Mouse (Mus musculus) CH12.LX (cell line): ENCODE data around the gene Gm17334. TPM values are rescaled to one million over a fixed set of nuclear protein-coding genes. Genes with fewer than 3 reads are reported as not detected.

Source experiments
- DNase-seq: peaks from one replicate; pipeline ENCODE4 v3.0.0-alpha.2; 2013; ENCODE audit errors: extremely low read depth
- H3K27ac ChIP-seq: 2 replicates; pipeline ENCODE4 v1.5.1; 2012; ENCODE audit warnings: low read depth, mild to moderate bottlenecking, control low read depth, moderate library complexity; ENCODE audit not compliant: insufficient read depth
- H3K27me3 ChIP-seq: replicated peaks from 2 replicates; pipeline ENCODE3; 2012; ENCODE audit warnings: inconsistent platforms
- H3K36me3 ChIP-seq, 2 experiments: replicated peaks in 1 of 2; 2 replicates each; pipeline versions ENCODE3 to v1.6.1; 2012; ENCODE audit warnings: inconsistent platforms in 1 of 2, low read length in 1 of 2, mild to moderate bottlenecking in 1 of 2, mixed read lengths in 1 of 2, moderate library complexity in 1 of 2; ENCODE audit not compliant: control insufficient read depth in 1 of 2, insufficient read depth in 1 of 2
- H3K4me1 ChIP-seq, 2 experiments: 2 replicates each; pipeline ENCODE4 v1.6.1; 2012; ENCODE audit warnings: inconsistent platforms in 1 of 2, moderate library complexity in 1 of 2; ENCODE audit not compliant: insufficient read depth in 2 of 2, control insufficient read depth in 1 of 2
- H3K4me2 ChIP-seq: 2 replicates; pipeline ENCODE4 v1.6.1; 2012; ENCODE audit warnings: low read depth, mild to moderate bottlenecking, control low read depth; ENCODE audit not compliant: poor library complexity, insufficient read depth, severe bottlenecking
- H3K4me3 ChIP-seq, 3 experiments: fragments of 150-350 bp in 1 of 3; sonication (generic) in 1 of 3; replicated peaks in 1 of 3; 2 replicates each; pipeline versions ENCODE3 to v1.5.1; 2011 to 2012; ENCODE audit warnings: low read depth in 2 of 3, low read length in 2 of 3, mild to moderate bottlenecking in 2 of 3, moderate library complexity in 2 of 3, control low read depth in 1 of 3, improper control_type of control experiment in 1 of 3, inconsistent platforms in 1 of 3, mixed read lengths in 1 of 3; ENCODE audit not compliant: poor library complexity in 1 of 3
- H3K79me2 ChIP-seq: replicated peaks from 2 replicates; pipeline ENCODE4 v1.6.1; 2012; ENCODE audit warnings: mild to moderate bottlenecking, moderate library complexity; ENCODE audit not compliant: control insufficient read depth, poor library complexity, insufficient read depth, severe bottlenecking; ENCODE audit errors: extremely low read depth
- H3K9ac ChIP-seq: 2 replicates; pipeline ENCODE4 v1.6.1; 2012; ENCODE audit warnings: low read depth, mild to moderate bottlenecking, control low read depth, moderate library complexity; ENCODE audit not compliant: insufficient read depth
- H3K9me3 ChIP-seq: replicated peaks from 2 replicates; pipeline ENCODE3; 2012; ENCODE audit warnings: low read length, inconsistent platforms, mixed read lengths
- BHLHE40 ChIP-seq: IDR thresholded peaks from 2 replicates; pipeline ENCODE4 v1.6.1; 2011; ENCODE audit warnings: mild to moderate bottlenecking, low read depth, low read length, improper control_type of control experiment
- CHD2 ChIP-seq: IDR thresholded peaks from 2 replicates; pipeline ENCODE4 v1.6.1; 2011; ENCODE audit warnings: low read length, improper control_type of control experiment
- CTCF ChIP-seq, 2 experiments: IDR thresholded peaks in 1 of 2; conservative IDR thresholded peaks in 1 of 2; 2 replicates each; pipeline ENCODE4 v1.5.1; 2011 to 2012; ENCODE audit warnings: low read depth in 2 of 2, low read length in 2 of 2, improper control_type of control experiment in 1 of 2, inconsistent platforms in 1 of 2, mild to moderate bottlenecking in 1 of 2, moderate library complexity in 1 of 2
- ELF1 ChIP-seq: IDR thresholded peaks from 2 replicates; pipeline ENCODE4 v1.6.1; 2014; ENCODE audit warnings: low read depth, mild to moderate bottlenecking, inconsistent platforms, low read length, improper control_type of control experiment
- HCFC1 ChIP-seq: IDR thresholded peaks from 2 replicates; pipeline ENCODE4 v1.6.1; 2012; ENCODE audit warnings: low read depth, mild to moderate bottlenecking, inconsistent platforms, low read length, improper control_type of control experiment
- IRF4 ChIP-seq: IDR thresholded peaks from 2 replicates; pipeline ENCODE4 v1.6.1; 2014; ENCODE audit warnings: low read depth, mild to moderate bottlenecking, inconsistent platforms, low read length, improper control_type of control experiment
- JUN ChIP-seq: IDR thresholded peaks from 2 replicates; pipeline ENCODE4 v1.6.1; 2011; ENCODE audit warnings: low read depth, mild to moderate bottlenecking, low read length, improper control_type of control experiment, moderate library complexity; ENCODE audit not compliant: insufficient read depth
- JUND ChIP-seq: conservative IDR thresholded peaks from 2 replicates; pipeline ENCODE4 v1.6.1; 2011; ENCODE audit warnings: low read depth, low read length, improper control_type of control experiment
- KAT2A ChIP-seq: IDR thresholded peaks from 2 replicates; pipeline ENCODE4 v1.6.1; 2012; ENCODE audit warnings: low read length, improper control_type of control experiment, inconsistent platforms; ENCODE audit not compliant: insufficient replicate concordance
- MAX ChIP-seq: IDR thresholded peaks from 2 replicates; pipeline ENCODE4 v1.6.1; 2011; ENCODE audit warnings: low read length, improper control_type of control experiment
- MEF2A ChIP-seq: IDR thresholded peaks from 2 replicates; pipeline ENCODE4 v1.6.1; 2014; ENCODE audit warnings: low read depth, mild to moderate bottlenecking, inconsistent platforms, low read length, improper control_type of control experiment, borderline replicate concordance
- MYC ChIP-seq: IDR thresholded peaks from 2 replicates; pipeline ENCODE4 v1.6.1; 2011; ENCODE audit warnings: low read depth, mild to moderate bottlenecking, improper control_type of control experiment, low read length
- NRF1 ChIP-seq: IDR thresholded peaks from 2 replicates; pipeline ENCODE4 v1.6.1; 2014; ENCODE audit warnings: low read depth, mild to moderate bottlenecking, inconsistent platforms, low read length, improper control_type of control experiment, moderate library complexity
- PAX5 ChIP-seq: IDR thresholded peaks from 2 replicates; pipeline ENCODE4 v1.6.1; 2012; ENCODE audit warnings: low read length, inconsistent platforms, mixed read lengths
- POLR2A ChIP-seq: IDR thresholded peaks from 2 replicates; pipeline ENCODE4 v1.6.1; 2011; ENCODE audit warnings: low read depth, mild to moderate bottlenecking, improper control_type of control experiment, low read length
- POLR2AphosphoS2 ChIP-seq: IDR thresholded peaks from 2 replicates; pipeline ENCODE4 v1.6.1; 2011; ENCODE audit warnings: low read depth, low read length, improper control_type of control experiment
- RCOR1 ChIP-seq: conservative IDR thresholded peaks from 2 replicates; pipeline ENCODE4 v1.6.1; 2012; ENCODE audit warnings: low read depth, mild to moderate bottlenecking, inconsistent platforms, low read length, improper control_type of control experiment
- SMC3 ChIP-seq: IDR thresholded peaks from 2 replicates; pipeline ENCODE4 v1.6.1; 2011; ENCODE audit warnings: low read depth, low read length, improper control_type of control experiment
- TBP ChIP-seq: conservative IDR thresholded peaks from 2 replicates; pipeline ENCODE4 v1.6.1; 2011; ENCODE audit warnings: low read depth, low read length, improper control_type of control experiment
- TCF12 ChIP-seq: IDR thresholded peaks from 2 replicates; pipeline ENCODE4 v1.6.1; 2014; ENCODE audit warnings: low read depth, mild to moderate bottlenecking, inconsistent platforms, low read length, improper control_type of control experiment
- UBTF ChIP-seq: IDR thresholded peaks from 2 replicates; pipeline ENCODE4 v1.6.1; 2012; ENCODE audit warnings: low read depth, mild to moderate bottlenecking, inconsistent platforms, low read length, improper control_type of control experiment, moderate library complexity
- USF1 ChIP-seq: IDR thresholded peaks from 2 replicates; pipeline ENCODE4 v1.6.1; 2014; ENCODE audit warnings: low read depth, mild to moderate bottlenecking, inconsistent platforms, low read length, improper control_type of control experiment
- USF2 ChIP-seq: conservative IDR thresholded peaks from 2 replicates; pipeline ENCODE4 v1.6.1; 2011; ENCODE audit warnings: low read depth, low read length, improper control_type of control experiment
- ZC3H11A ChIP-seq: IDR thresholded peaks from 2 replicates; pipeline ENCODE4 v1.6.1; 2012; ENCODE audit warnings: low read depth, mild to moderate bottlenecking, inconsistent platforms, low read length, improper control_type of control experiment
- ZKSCAN1 ChIP-seq: IDR thresholded peaks from 2 replicates; pipeline ENCODE4 v1.6.1; 2012; ENCODE audit warnings: low read depth, inconsistent platforms, low read length, improper control_type of control experiment, borderline replicate concordance
- ZNF384 ChIP-seq: IDR thresholded peaks from 2 replicates; pipeline ENCODE4 v1.6.1; 2012; ENCODE audit warnings: low read depth, low read length, improper control_type of control experiment, inconsistent platforms
- dilution Hi-C: fragments of 300-500 bp; cut with MboI; formaldehyde crosslinking; loops from 2 replicates; pipeline ENCODE4 v1.14.3; 2020; ENCODE audit warnings: low sequenced_read_pairs; ENCODE audit not compliant: extremely low pct_unique_long_range_greater_than_20kb, extremely low pct_ligation_motif_present
- in situ Hi-C: fragments of 300-500 bp; cut with MboI; formaldehyde crosslinking; loops from 3 replicates; pipeline ENCODE4 v1.14.3; 2019; ENCODE audit warnings: low sequenced_read_pairs, low pct_ligation_motif_present, low pct_unique_long_range_greater_than_20kb, mixed read lengths
- polyA plus RNA-seq: library from polyadenylated mRNA; unstranded; fragments of >175 nt; gene quantifications from 2 replicates; pipeline ENCODE4 v1.2.1, GENCODE M21; 2012; ENCODE audit warnings: low read depth; ENCODE audit not compliant: insufficient read length
- total RNA-seq, 2 experiments: library from RNA; depleted of rRNA; stranded (reverse); fragments of 300-350 nt in 1 of 2; fragments of >200 nt in 1 of 2; gene quantifications; 2 replicates each; pipeline ENCODE4 v1.2.3; 2012 to 2014

Gm17334 gene
- total and polyA plus RNA-seq, 3 experiments = 0.47 to 0.72 TPM; not detected in 1

DNA sequence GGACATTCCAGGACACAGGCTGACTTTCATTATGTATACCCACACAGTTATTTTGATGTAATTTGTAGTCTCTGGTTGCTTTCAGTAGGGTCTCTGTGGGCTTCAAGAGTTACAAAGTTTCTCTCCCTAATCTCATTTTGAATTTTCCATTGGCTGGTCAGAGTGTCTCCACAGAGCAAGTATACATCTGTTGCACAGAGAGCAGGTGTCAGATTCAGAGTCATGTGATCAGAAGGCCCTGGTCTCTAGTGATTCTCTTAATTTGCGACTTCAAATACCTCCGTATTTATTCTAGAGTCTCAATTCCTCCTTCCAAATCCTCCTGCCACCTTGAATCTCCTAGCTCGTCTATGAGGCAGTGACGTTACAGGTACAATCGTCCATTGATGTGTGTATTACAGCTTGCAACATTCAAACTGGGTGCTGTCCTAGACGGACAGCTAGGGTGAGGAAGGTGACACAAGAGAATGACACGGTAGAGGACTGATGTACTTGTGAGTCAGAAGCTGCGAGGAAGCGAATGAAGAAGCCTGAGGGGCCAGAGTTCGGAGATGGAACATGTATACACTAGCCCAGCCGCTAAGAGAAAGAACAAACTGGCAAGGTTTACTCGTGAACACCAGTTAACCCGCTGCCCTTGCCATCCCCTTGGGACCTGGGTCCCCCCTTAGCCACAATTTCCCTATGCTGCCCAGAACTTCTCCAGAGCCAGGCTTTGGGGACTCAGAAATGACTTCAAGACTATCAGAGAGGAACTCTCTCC is 4.4 kb downstream of the Gm17334 start (continued):
- TF ChIP-seq USF2 = peak; percentile 86
- TF ChIP-seq, all 38 proteins: peak for 17

DNA sequence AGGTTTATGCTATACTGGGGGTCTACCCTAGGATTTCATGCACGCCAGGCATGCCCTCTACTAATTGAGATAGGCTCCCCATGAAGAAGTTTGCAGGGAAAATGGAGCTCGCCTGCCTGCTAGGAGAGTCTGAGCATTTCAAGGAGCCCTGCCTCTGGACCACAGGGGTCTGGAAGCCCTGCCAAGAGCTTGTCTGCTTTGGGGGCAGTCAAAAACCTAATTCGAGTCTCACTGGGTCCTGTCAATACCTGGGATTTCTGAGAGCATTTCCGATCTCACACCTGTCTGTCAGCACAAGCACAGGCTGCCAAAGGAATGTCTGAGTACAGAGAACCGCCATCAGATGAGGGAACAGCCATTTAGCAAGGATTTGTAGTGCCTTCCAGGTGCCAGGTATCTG is 8.4 kb downstream of the Gm17334 start:
- no peak overlapping the region for H3K4me3 ChIP-seq
- no peaks in the 10 kb centered on the region for H3K79me2 ChIP-seq
- H3K9ac ChIP-seq = no peak overlapping the region
- DNase-seq = no peak
- dilution Hi-C loops (no loop called here), in situ Hi-C loops (loop anchor here (5.0 kb wide), 2 partner anchors 33 to 78 kb away; no protein-coding TSS in a partner anchor)
- no peak overlapping the region for H3K27ac ChIP-seq
- H3K9me3 ChIP-seq = no peaks in the 10 kb centered on the region
- H3K4me1 ChIP-seq = peaks cover 27 to 87% of the 10 kb centered on the region in 2 experiments
- H3K36me3 ChIP-seq = no peaks in the 10 kb centered on the region
- H3K27me3 ChIP-seq = peaks cover 7% of the 10 kb centered on the region
- TF ChIP-seq USF1 (no peak), HCFC1 (no peak), UBTF (no peak), CTCF (conservative IDR thresholded peaks at IDR 0.05 in 1 of 2, IDR thresholded peaks at IDR 0.05 in 1 of 2; ENCODE audit: low read depth in 2 of 2, low read length in 2 of 2) (no peak), ZKSCAN1 (no peak), BHLHE40 (no peak), ZC3H11A (no peak), MEF2A (no peak), JUND (no peak), ZNF384 (no peak), RCOR1 (no peak), SMC3 (no peak), USF2 (no peak), TBP (no peak)
- H3K4me2 ChIP-seq = no peak overlapping the region

DNA sequence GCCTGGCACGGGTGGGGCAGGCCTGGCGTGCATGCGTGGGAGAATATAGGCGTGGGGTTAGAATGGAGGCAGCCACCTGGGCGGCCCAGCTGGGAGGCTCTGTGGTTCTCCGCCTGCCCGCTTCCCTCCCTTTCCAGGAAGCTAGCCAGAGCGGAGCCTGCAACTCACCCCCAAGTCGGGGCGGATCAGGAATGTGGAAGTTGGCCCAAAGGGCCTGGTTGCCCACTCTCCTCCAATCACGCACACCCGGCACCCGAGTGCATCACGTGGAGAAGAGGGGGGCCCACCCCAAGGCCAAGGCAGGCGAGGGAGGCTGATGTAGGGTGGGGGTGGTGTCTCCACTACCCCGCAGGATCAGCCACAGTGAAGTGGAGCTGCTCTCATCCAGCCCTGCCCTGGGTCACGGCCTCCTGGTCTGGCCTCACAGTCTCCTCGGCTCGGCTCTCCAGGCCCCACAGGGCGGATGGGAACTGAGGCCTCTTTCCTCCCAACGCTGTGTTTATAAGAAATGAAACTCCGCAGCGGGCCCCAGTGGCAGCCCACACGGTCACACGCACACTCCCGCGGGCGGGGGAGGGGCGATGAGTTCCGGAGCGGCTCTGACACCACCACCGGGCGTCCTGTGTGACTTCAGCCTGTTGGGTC is 9.4 kb downstream of the Gm17334 start:
- Histone ChIP-seq H3K9me3 (no peaks in the 10 kb centered on the region), H3K27ac (peak overlapping the region; percentile 77), H3K9ac (peak overlapping the region; percentile 73), H3K4me3 (peak overlapping the region; percentile 42 to 58 (median 51)), H3K36me3 (no peaks in the 10 kb centered on the region), H3K4me1 (peaks cover 30 to 87% of the 10 kb centered on the region in 2 experiments), H3K4me2 (peak overlapping the region; percentile 75), H3K27me3 (peaks cover 7% of the 10 kb centered on the region), H3K79me2 (no peaks in the 10 kb centered on the region)
- dilution Hi-C loops (no loop called here), in situ Hi-C loops (loop anchor here (5.0 kb wide), 2 partner anchors 34 to 79 kb away; no protein-coding TSS in a partner anchor)
- DNase-seq = peak; percentile 90
- TF ChIP-seq POLR2AphosphoS2 (peak; percentile 84; the same call in 1 of the 2 replicates), ELF1 (peak; percentile 78), PAX5 (no peak), HCFC1 (peak; percentile 70), ZNF384 (peak; percentile 22; the same call in 1 of the 2 replicates), CHD2 (peak; percentile 93), RCOR1 (peak; percentile 84), ZKSCAN1 (no peak), ZC3H11A (no peak), MAX (peak; percentile 44; the same call in 1 of the 2 replicates), NRF1 (peak; percentile 56), MYC (0 out of 2 replicates have a peak, but pooled peaks have one; percentile 33), SMC3 (peak; percentile 56), POLR2A (peak; percentile 71), IRF4 (peak; percentile 96), JUN (no peak), BHLHE40 (peak; percentile 98), KAT2A (0 out of 2 replicates have a peak, but pooled peaks have one; percentile 63), JUND (no peak), UBTF (peak; percentile 93), TCF12 (peak; percentile 96)
